Mouse (Mus musculus) CD4-positive naive resting alpha-beta T cell, adult 76 days (primary cell): ENCODE results near the gene Cfap20. TPM values are rescaled to one million over a fixed set of nuclear protein-coding genes. Genes with fewer than 3 reads are reported as not detected.

ENCODE experiments used
- total RNA-seq: library from RNA; stranded (reverse); gene quantifications from one replicate; pipeline ENCODE4 v1.2.4, GENCODE M21; 2023

Cfap20 gene
- 70.3 TPM for total RNA-seq

GRCm38 (mm10) chr8:95434686-95435439 is at the start of gene Cfap20:
TSS of gene Cfap20 (minus strand) at chr8:95434869.

Other genes starting within 250 kb of the Cfap20 start
- gene Kifc3, start 232.1 kb downstream of the Cfap20 start, total RNA-seq, result 7.6 TPM
- not detected for gene Cngb1, start 128.3 kb downstream of the Cfap20 start, total RNA-seq
- not detected for gene Tepp, start 124.3 kb downstream of the Cfap20 start, total RNA-seq
- gene Zfp319, start 102.9 kb downstream of the Cfap20 start, total RNA-seq, result 20.0 TPM
- 41.3 TPM for gene Usb1, start 102.6 kb downstream of the Cfap20 start, total RNA-seq
- gene Mmp15, start 82.6 kb downstream of the Cfap20 start, total RNA-seq, result 5.6 TPM
- 73.8 TPM for gene Csnk2a2, start 55.2 kb upstream of the Cfap20 start, total RNA-seq
- gene Ccdc113, start 99.2 kb upstream of the Cfap20 start, total RNA-seq, result not detected
- not detected for gene Prss54, start 141.5 kb upstream of the Cfap20 start, total RNA-seq
- 3.8 TPM for gene Gins3, start 198.6 kb upstream of the Cfap20 start, total RNA-seq
- gene Ndrg4, start 242.1 kb upstream of the Cfap20 start, total RNA-seq, result 0.85 TPM